Mouse (Mus musculus) hindbrain, embryonic 11.5 days (tissue): Measurements from ENCODE around the gene Kif24. TPM values are rescaled to one million over a fixed set of nuclear protein-coding genes. Genes with fewer than 3 reads are reported as not detected.
A peak's percentile ranks its signal among the peaks of the same experiment; 100 is the strongest.
"Not testable (repeated sequence)": the region's sequence is repeated elsewhere in the genome, so short reads cannot be mapped to it uniquely, and the experiment has no call there.

ENCODE experiments used
- ATAC-seq: fragments of 200-750 bp; cut with Nextera tagmentation; 2 replicates; pipeline ENCODE4 v1.8.0; 2017; ENCODE audit warnings: mild to moderate bottlenecking, moderate TSS enrichment, moderate library complexity; ENCODE audit not compliant: low FRiP score
- DNase-seq: peaks from one replicate; pipeline ENCODE4 v3.0.0-alpha.2; 2015; ENCODE audit warnings: low spot score
- H3K27ac ChIP-seq: fragments of 300-500 bp; sonication (generic); 2 replicates; pipeline ENCODE4 v1.5.1; 2014; ENCODE audit warnings: mild to moderate bottlenecking, low read depth, low read length
- H3K27me3 ChIP-seq: fragments of 300-500 bp; sonication (generic); 2 replicates; pipeline ENCODE4 v1.6.1; 2014; ENCODE audit warnings: mild to moderate bottlenecking, low read length, moderate library complexity, mixed read lengths; ENCODE audit not compliant: control insufficient read depth, insufficient read depth
- H3K36me3 ChIP-seq: fragments of 300-500 bp; sonication (generic); 2 replicates; pipeline ENCODE4 v1.6.1; 2014; ENCODE audit warnings: mild to moderate bottlenecking, low read length, moderate library complexity, mixed read lengths; ENCODE audit not compliant: control insufficient read depth, insufficient read depth
- H3K4me1 ChIP-seq: fragments of 300-500 bp; sonication (generic); replicated peaks from 2 replicates; pipeline ENCODE4 v1.6.1; 2014; ENCODE audit warnings: low read length, mixed read lengths; ENCODE audit not compliant: control insufficient read depth, insufficient read depth
- H3K4me2 ChIP-seq: fragments of 300-500 bp; sonication (generic); replicated peaks from 2 replicates; pipeline ENCODE4 v1.6.1; 2014; ENCODE audit warnings: mild to moderate bottlenecking, low read depth, low read length
- H3K4me3 ChIP-seq: fragments of 300-500 bp; sonication (generic); 2 replicates; pipeline ENCODE4 v1.5.1; 2014; ENCODE audit warnings: low read depth, low read length
- H3K9ac ChIP-seq: fragments of 300-500 bp; sonication (generic); 2 replicates; pipeline ENCODE4 v1.6.1; 2014; ENCODE audit warnings: low read depth, low read length
- H3K9me3 ChIP-seq: fragments of 300-500 bp; sonication (generic); 2 replicates; pipeline ENCODE4 v1.6.1; 2016; ENCODE audit warnings: low read length; ENCODE audit not compliant: control insufficient read depth
- WGBS: fragments of 180-500 bp; shearing (Covaris S2); extraction: QIAGEN DNeasy Blood & Tissue Kit; methylation state at CpG from one replicate; pipeline ENCODE4 v1.1.7; 2014; 5-methylcytosine and 5-hydroxymethylcytosine counted together
- polyA plus RNA-seq: library from polyadenylated mRNA; unstranded; fragments of >200 nt; fragmentation: Nextera tagmentation; extraction: Ambion mirVana; gene quantifications from 2 replicates; pipeline ENCODE4 v1.2.1, GENCODE M21; 2014

Kif24 gene
- polyA plus RNA-seq, 1 experiment from 2014 or later: 11.9 TPM

DNA sequence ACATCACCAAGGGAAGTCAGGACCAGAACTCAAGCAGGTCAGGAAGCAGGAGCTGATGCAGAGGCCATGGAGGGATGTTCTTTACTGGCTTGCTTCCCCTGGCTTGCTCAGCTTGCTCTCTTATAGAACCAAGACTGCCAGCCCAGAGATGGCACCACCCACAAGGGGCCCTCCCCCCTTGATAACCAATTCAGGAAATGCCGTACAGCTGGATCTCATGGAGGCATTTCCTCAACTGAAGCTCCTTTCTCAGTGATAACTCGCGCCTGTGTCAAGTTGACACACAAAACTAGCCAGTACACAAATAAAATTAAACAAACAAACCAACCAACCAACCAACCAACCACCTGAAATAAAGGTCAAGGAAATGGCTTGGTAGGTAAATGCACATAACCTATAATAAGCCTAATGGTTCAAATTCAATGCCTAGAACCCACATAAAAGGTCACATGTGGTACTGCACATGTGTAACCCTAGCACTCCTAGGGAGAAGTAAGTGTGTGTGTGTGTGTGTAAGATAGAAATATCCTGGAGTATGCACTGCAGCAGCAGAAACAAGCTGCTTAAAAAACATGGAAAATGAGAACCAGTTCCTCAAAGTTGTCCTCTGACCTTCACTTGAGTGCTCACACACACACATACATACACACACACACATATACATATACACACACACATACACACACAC lies 1.5 kb downstream of the Kif24 start:
- not testable (repeated sequence) for H3K27me3 ChIP-seq, H3K36me3 ChIP-seq, H3K9ac ChIP-seq, H3K27ac ChIP-seq, DNase-seq, H3K9me3 ChIP-seq, ATAC-seq, H3K4me1 ChIP-seq
- Histone ChIP-seq H3K4me2 (peak overlapping the region; percentile 64), H3K4me3 (peak overlapping the region; percentile 65)
- WGBS: 88% methylated on average over 3 of the region's 3 CpGs

DNA sequence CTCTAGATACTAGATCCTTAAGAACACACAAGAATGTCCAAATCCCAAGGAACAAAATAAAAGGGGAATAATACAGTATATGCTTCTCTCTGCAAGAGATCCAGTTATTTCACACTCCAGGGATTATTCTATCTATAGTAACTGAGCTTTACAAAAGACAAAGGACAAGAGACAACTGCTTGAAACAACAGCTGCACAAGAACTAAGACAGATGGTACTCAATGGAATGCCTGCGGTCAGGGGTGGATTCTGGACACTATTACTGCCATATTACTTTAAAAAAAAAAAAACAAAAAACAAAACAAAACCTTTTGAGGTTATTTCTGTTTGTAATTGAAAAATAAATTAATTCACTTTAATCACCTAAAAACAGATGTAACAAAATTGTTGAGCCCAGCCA lies 4.0 kb downstream of the Kif24 start:
- DNase-seq (no peak), ATAC-seq (no peak)
- H3K27ac ChIP-seq: no peak overlapping the region
- H3K4me1 ChIP-seq: 0 out of 2 replicates have a peak, but pooled peaks cover 2% of the 10 kb centered on the region
- H3K4me2 ChIP-seq: no peak overlapping the region
- no peak overlapping the region for H3K9ac ChIP-seq
- WGBS: 88% methylated on average over 1 of the region's 1 CpGs
- H3K4me3 ChIP-seq: no peak overlapping the region
- no peaks in the 10 kb centered on the region for H3K27me3 ChIP-seq
- H3K36me3 ChIP-seq: no peaks in the 10 kb centered on the region
- no peaks in the 10 kb centered on the region for H3K9me3 ChIP-seq

DNA sequence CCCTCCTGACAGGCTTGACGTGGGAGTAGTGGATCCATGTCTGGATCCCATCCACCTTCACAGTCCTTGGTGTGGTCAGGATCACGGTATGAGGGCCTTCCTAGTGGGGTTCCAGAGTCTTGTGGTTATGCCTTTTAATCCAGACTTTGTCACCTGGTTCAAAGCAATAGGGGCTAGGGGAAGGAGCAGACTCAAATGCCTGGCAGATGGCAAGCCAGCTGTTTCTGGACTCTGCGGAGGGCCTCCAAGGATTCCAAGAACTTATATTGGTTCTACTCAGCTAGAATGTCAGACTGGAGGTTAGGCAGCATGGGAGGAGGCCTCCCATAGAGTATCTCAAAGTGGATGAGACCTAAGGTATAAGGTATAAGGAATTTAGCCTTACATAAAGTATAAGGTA lies 17.1 kb downstream of the Kif24 start:
- Histone ChIP-seq H3K4me3 (no peak overlapping the region), H3K9ac (no peak overlapping the region), H3K36me3 (no peaks in the 10 kb centered on the region), H3K27me3 (no peaks in the 10 kb centered on the region), H3K27ac (no peak overlapping the region), H3K4me1 (no peaks in the 10 kb centered on the region), H3K4me2 (no peak overlapping the region), H3K9me3 (no peaks in the 10 kb centered on the region)
- 94% methylated on average over 3 of the region's 3 CpGs for WGBS
- DNase-seq (no peak), ATAC-seq (no peak)

DNA sequence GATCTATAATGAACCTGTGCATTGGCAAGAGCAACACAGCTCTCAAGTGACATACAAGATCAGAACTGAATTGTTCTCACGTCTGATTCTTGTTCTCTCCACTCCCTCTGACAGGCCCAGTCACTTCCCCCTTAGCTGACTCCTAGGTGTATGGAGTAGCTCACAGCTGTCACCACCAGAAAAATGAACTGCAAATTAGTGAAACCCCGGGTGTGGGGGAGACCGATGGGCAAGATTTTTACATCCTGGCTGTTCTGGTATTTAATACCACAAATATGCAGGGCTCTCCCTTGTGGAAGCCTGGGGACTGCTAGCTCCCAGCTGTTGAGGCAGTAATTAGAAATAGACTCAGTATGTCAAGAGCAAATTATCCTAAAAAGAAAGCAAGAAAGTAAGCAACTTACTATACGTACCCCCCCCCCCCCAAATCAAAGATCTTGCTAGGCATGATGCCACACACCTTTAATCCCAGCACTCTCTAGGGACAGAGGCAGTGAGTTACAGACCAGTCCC lies 21.8 kb downstream of the Kif24 start:
- ATAC-seq (no peak), DNase-seq (no peak)
- no peaks in the 10 kb centered on the region for H3K9me3 ChIP-seq
- H3K4me3 ChIP-seq: no peak overlapping the region
- 80% methylated on average over 4 of the region's 4 CpGs for WGBS
- no peaks in the 10 kb centered on the region for H3K36me3 ChIP-seq
- no peaks in the 10 kb centered on the region for H3K27me3 ChIP-seq
- no peak overlapping the region for H3K27ac ChIP-seq
- H3K4me1 ChIP-seq: no peaks in the 10 kb centered on the region
- H3K9ac ChIP-seq: no peak overlapping the region
- H3K4me2 ChIP-seq: no peak overlapping the region

DNA sequence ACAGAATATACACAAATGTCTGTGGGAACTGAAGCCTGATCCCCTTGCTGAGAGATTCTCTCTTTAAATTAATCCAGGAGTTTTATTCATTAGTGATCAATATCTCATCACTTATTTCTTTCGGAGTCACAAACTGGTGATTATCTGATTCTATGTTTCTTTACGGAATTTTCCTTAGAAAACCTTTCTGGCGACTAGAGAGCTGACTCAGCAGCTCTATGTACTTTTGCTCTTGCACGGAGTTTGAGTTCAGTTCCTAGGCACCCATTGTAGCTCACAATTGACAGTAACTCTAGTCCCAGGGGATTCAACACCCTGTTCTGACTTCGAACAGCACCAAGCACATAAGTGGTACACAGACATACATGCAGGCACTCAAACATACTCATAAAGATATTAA lies 25.8 kb downstream of the Kif24 start:
- no peak for DNase-seq
- H3K9ac ChIP-seq: no peak overlapping the region
- WGBS: 89% methylated on average over 5 of the region's 5 CpGs
- no peaks in the 10 kb centered on the region for H3K4me1 ChIP-seq
- H3K4me2 ChIP-seq: no peak overlapping the region
- no peaks in the 10 kb centered on the region for H3K9me3 ChIP-seq
- no peak overlapping the region for H3K4me3 ChIP-seq
- ATAC-seq: no peak
- no peak overlapping the region for H3K27ac ChIP-seq
- H3K36me3 ChIP-seq: no peaks in the 10 kb centered on the region
- H3K27me3 ChIP-seq: no peaks in the 10 kb centered on the region

DNA sequence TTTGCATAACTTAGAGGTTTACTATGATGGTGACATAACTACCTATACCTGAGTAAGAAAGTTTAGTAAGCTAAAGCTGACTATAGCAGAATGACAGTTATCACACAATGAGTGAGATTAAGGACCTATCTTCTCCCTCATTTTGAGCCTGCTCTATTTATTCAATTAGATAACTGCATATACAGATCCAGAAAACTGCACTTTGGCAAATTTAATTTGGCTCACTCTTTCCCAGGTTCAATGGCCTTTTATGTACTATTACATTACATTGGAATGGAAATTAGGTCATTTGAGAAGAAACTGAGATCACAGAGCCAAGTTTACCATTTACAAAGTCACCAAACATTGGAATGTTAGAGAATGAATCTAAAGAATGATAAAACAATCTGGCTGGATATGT lies 47.7 kb downstream of the Kif24 start:
- H3K9ac ChIP-seq: no peak overlapping the region
- no peak overlapping the region for H3K4me3 ChIP-seq
- H3K36me3 ChIP-seq: no peaks in the 10 kb centered on the region
- H3K27me3 ChIP-seq: no peaks in the 10 kb centered on the region
- no peaks in the 10 kb centered on the region for H3K9me3 ChIP-seq
- DNase-seq (no peak), ATAC-seq (no peak)
- H3K4me1 ChIP-seq: no peaks in the 10 kb centered on the region
- H3K4me2 ChIP-seq: no peak overlapping the region
- no peak overlapping the region for H3K27ac ChIP-seq

DNA sequence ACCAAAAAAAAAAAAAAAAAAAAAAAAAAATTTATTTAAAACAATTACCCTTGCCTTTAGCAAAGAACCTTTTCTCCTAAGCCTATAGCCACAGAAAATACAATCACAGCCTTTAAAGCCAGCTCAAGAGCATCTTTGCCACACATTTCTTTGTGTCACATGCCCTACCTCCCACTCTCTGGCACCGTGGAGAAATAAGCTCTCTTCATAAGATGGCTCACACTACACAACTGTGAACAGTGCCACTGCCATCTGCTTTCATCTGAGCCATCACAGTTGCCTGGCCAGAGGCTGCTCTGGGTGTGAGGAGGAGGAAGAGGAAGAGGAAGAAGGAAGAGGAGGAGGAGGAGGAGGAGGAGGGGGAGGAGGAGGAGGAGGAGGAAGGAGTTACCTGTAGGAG lies 55.3 kb downstream of the Kif24 start:
- Histone ChIP-seq H3K4me1 (no peaks in the 10 kb centered on the region), H3K9me3 (no peaks in the 10 kb centered on the region), H3K4me2 (no peak overlapping the region), H3K9ac (no peak overlapping the region), H3K36me3 (no peaks in the 10 kb centered on the region), H3K4me3 (no peak overlapping the region), H3K27ac (no peak overlapping the region), H3K27me3 (no peaks in the 10 kb centered on the region)
- 94% methylated on average over 1 of the region's 1 CpGs for WGBS
- ATAC-seq (no peak), DNase-seq (no peak)

DNA sequence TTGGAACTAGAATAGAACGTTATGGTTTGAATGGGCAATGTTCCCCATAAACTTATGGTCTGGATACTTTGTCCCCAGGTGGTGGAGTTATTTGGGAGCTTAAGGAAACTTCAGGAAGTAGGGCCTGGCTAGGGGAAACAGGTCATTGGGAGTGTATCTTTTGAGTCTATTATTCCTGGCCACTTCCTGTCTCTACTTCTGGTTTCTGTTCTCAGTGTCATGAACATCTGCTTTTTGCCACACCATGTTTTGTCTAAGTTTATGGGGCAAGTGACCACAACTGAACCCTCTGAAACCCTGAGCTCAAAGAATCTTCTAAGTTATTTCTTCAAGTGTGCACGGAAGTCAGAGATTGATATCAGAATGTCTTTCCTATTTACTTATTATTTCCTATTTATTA lies 57.3 kb downstream of the Kif24 start:
- Histone ChIP-seq H3K27ac (no peak overlapping the region), H3K4me1 (no peaks in the 10 kb centered on the region), H3K27me3 (no peaks in the 10 kb centered on the region), H3K36me3 (no peaks in the 10 kb centered on the region), H3K9me3 (no peaks in the 10 kb centered on the region), H3K4me2 (no peak overlapping the region), H3K9ac (no peak overlapping the region), H3K4me3 (no peak overlapping the region)
- 92% methylated on average over 2 of the region's 2 CpGs for WGBS
- DNase-seq: no peak
- no peak for ATAC-seq

DNA sequence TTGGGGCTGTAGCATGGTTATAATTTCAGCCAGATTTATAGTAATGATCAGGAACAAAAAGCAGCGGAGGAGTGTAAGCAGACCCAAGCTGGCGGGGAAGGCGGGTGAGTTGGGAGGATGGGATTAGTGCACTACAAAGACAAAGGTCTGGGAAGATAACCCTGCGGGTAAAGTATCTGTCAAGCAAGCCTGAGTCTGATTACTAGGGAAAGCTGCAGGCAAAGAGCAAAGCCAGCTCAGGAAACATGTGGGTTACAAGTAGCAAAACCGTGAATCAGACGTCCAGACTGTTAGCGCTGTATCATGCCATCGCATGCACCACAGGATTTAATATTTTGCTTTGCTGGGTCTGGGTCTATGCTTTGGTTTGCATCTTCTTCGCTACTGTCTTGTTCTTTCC lies 58.1 kb downstream of the Kif24 start:
- no peak overlapping the region for H3K9ac ChIP-seq
- DNase-seq (no peak), ATAC-seq (no peak)
- H3K4me1 ChIP-seq: no peaks in the 10 kb centered on the region
- H3K36me3 ChIP-seq: no peaks in the 10 kb centered on the region
- H3K4me2 ChIP-seq: no peak overlapping the region
- H3K27ac ChIP-seq: no peak overlapping the region
- H3K4me3 ChIP-seq: no peak overlapping the region
- 90% methylated on average over 9 of the region's 9 CpGs for WGBS
- no peaks in the 10 kb centered on the region for H3K9me3 ChIP-seq
- no peaks in the 10 kb centered on the region for H3K27me3 ChIP-seq
